In genomic region chr8:79190071-79190470, GRCm38 (mm10) we compare ENCODE assay signal across 20 mouse cellular contexts. TPM values are rescaled to one million over a fixed set of nuclear protein-coding genes. Genes with fewer than 3 reads are reported as not detected.
"Had no signal": no experiment of that assay in that cellular context is flagged by ENCODE, and none has a peak within 500 bp of the region (broad histone marks: within the 10 kb centered on the region; RNA-seq: fewer than 3 reads in every experiment).

No protein-coding gene starts in this region.

- H3K9me3 ChIP-seq: limb, embryonic 10.5 days; liver, embryonic 13.5 days; lung, embryonic 15.5 days; megakaryocyte, embryonic 14.5 days; midbrain, embryonic 13.5 days; neural tube, embryonic 12.5 days had no signal

- H3K4me1 ChIP-seq: limb, embryonic 10.5 days; liver, embryonic 13.5 days; lung, embryonic 15.5 days; megakaryocyte, embryonic 14.5 days; midbrain, embryonic 13.5 days; neural tube, embryonic 12.5 days had no signal

- DNase-seq: kidney, postnatal 10 days; kidney, postnatal 4 days; liver, embryonic 13.5 days; liver, postnatal 0 days; lung, postnatal 14 days; thymus, postnatal 4 days had no signal

- H3K4me3 ChIP-seq: left cerebral cortex, adult 2 months; limb, embryonic 10.5 days; liver, embryonic 13.5 days; lung, embryonic 15.5 days; megakaryocyte, embryonic 14.5 days; midbrain, embryonic 13.5 days; neural tube, embryonic 12.5 days had no signal

- ATAC-seq: liver, postnatal 0 days had no signal

- H3K27ac ChIP-seq: left cerebral cortex, adult 2 months; limb, embryonic 10.5 days; liver, embryonic 13.5 days; lung, embryonic 15.5 days; macrophage; midbrain, embryonic 13.5 days; neural tube, embryonic 12.5 days; stomach, postnatal 0 days had no signal

- H3K4me2 ChIP-seq: liver, embryonic 13.5 days; lung, embryonic 15.5 days; midbrain, embryonic 13.5 days; neural tube, embryonic 12.5 days had no signal

- H3K9ac ChIP-seq: liver, embryonic 13.5 days; liver, postnatal 0 days; lung, embryonic 15.5 days; midbrain, embryonic 13.5 days; neural tube, embryonic 12.5 days had no signal

- H3K27me3 ChIP-seq: liver, embryonic 13.5 days; lung, embryonic 15.5 days; megakaryocyte, embryonic 14.5 days; midbrain, embryonic 13.5 days; neural tube, embryonic 12.5 days had no signal

RNA-seq across cellular contexts. Expression of gene 1700011L22Rik, which starts 58.3 kb away (rescaled TPM):
- total RNA-seq: layer of hippocampus, postnatal 25 days; left cerebral cortex, adult 2 months; left cerebral cortex, postnatal 14 days; monocyte, adult 5-6 weeks; neutrophil, adult 5-6 weeks had no signal
- polyA plus RNA-seq: kidney, embryonic 14.5 days; limb, embryonic 10.5 days; limb, embryonic 14.5 days; liver, embryonic 13.5 days; liver, postnatal 0 days; lung, embryonic 15.5 days; macrophage; midbrain, embryonic 13.5 days; neural tube, embryonic 12.5 days; stomach, postnatal 0 days had no signal
